Mouse (Mus musculus) liver, embryonic 15.5 days (tissue): Measurements from ENCODE around the gene Clec4d. TPM values are rescaled to one million over a fixed set of nuclear protein-coding genes. Genes with fewer than 3 reads are reported as not detected.
"Not testable (repeated sequence)": the region's sequence is repeated elsewhere in the genome, so short reads cannot be mapped to it uniquely, and the experiment has no call there.

Experiments used
- ATAC-seq: fragments of 200-750 bp; cut with Nextera tagmentation; 2 replicates; pipeline ENCODE4 v1.8.0; 2017; ENCODE audit warnings: moderate number of reproducible peaks, mild to moderate bottlenecking, moderate library complexity; ENCODE audit not compliant: insufficient read depth
- H3K27ac ChIP-seq: fragments of 300-500 bp; sonication (generic); replicated peaks from 2 replicates; pipeline ENCODE4 v1.5.1; 2015; ENCODE audit warnings: mild to moderate bottlenecking, inconsistent platforms
- H3K27me3 ChIP-seq: fragments of 300-500 bp; sonication (generic); 2 replicates; pipeline ENCODE4 v1.6.1; 2015; ENCODE audit warnings: mild to moderate bottlenecking, inconsistent platforms
- H3K36me3 ChIP-seq: fragments of 300-500 bp; sonication (generic); replicated peaks from 2 replicates; pipeline ENCODE4 v1.6.1; 2015; ENCODE audit warnings: moderate library complexity, mild to moderate bottlenecking, inconsistent platforms
- H3K4me1 ChIP-seq: fragments of 300-500 bp; sonication (generic); replicated peaks from 2 replicates; pipeline ENCODE4 v1.6.1; 2015; ENCODE audit warnings: inconsistent platforms
- H3K4me2 ChIP-seq: fragments of 300-500 bp; sonication (generic); 2 replicates; pipeline ENCODE4 v1.6.1; 2015; ENCODE audit warnings: moderate library complexity, mild to moderate bottlenecking, inconsistent platforms
- H3K4me3 ChIP-seq: fragments of 300-500 bp; sonication (generic); replicated peaks from 2 replicates; pipeline ENCODE4 v1.5.1; 2015; ENCODE audit warnings: mild to moderate bottlenecking, inconsistent platforms
- H3K9ac ChIP-seq: fragments of 300-500 bp; sonication (generic); 2 replicates; pipeline ENCODE4 v1.6.1; 2015; ENCODE audit warnings: moderate library complexity, mild to moderate bottlenecking, inconsistent platforms
- H3K9me3 ChIP-seq: fragments of 300-500 bp; sonication (generic); replicated peaks from 2 replicates; pipeline ENCODE4 v1.6.1; 2016; ENCODE audit warnings: inconsistent platforms
- WGBS: fragments of 180-500 bp; shearing (Covaris S2); methylation state at CpG from one replicate; pipeline ENCODE4 v1.1.7; 2015; ENCODE audit warnings: mixed read lengths; ENCODE audit not compliant: insufficient replicate concordance; 5-methylcytosine and 5-hydroxymethylcytosine counted together
- polyA plus RNA-seq: library from polyadenylated mRNA; unstranded; fragments of >200 nt; fragmentation: Nextera tagmentation; extraction: Ambion mirVana; gene quantifications from 2 replicates; pipeline ENCODE4 v1.2.1, GENCODE M21; 2015

The Clec4d gene
- polyA plus RNA-seq, 1 experiment from 2014 or later, result 0.64 TPM

GRCm38 (mm10) chr6:123264194-123264593 is 2.3 kb downstream of the Clec4d start:
- no peak overlapping the region for H3K4me2 ChIP-seq
- H3K4me3 ChIP-seq, result no peak overlapping the region
- H3K27me3 ChIP-seq, result no peaks in the 10 kb centered on the region
- H3K4me1 ChIP-seq, result peaks cover 21% of the 10 kb centered on the region
- no peak overlapping the region for H3K9ac ChIP-seq
- H3K36me3 ChIP-seq, result no peaks in the 10 kb centered on the region
- WGBS, result 36% methylated on average over 3 of the region's 3 CpGs
- H3K27ac ChIP-seq, result no peak overlapping the region
- ATAC-seq, result no peak; the same call in 1 of the 2 replicates
- H3K9me3 ChIP-seq, result no peaks in the 10 kb centered on the region

GRCm38 (mm10) chr6:123265809-123266208 is 3.9 kb downstream of the Clec4d start:
- H3K9me3 ChIP-seq, result no peaks in the 10 kb centered on the region
- H3K36me3 ChIP-seq, result no peaks in the 10 kb centered on the region
- H3K4me1 ChIP-seq, result peaks cover 21% of the 10 kb centered on the region
- 62% methylated on average over 4 of the region's 4 CpGs for WGBS
- peak overlapping the region; percentile 67 for H3K27ac ChIP-seq
- peak; percentile 73 for ATAC-seq
- no peak overlapping the region for H3K4me2 ChIP-seq
- no peak overlapping the region for H3K4me3 ChIP-seq
- H3K9ac ChIP-seq, result no peak overlapping the region
- H3K27me3 ChIP-seq, result no peaks in the 10 kb centered on the region

GRCm38 (mm10) chr6:123266945-123267344 is 5.0 kb downstream of the Clec4d start:
- no peaks in the 10 kb centered on the region for H3K9me3 ChIP-seq
- peaks cover 21% of the 10 kb centered on the region for H3K4me1 ChIP-seq
- no peak overlapping the region for H3K9ac ChIP-seq
- H3K36me3 ChIP-seq, result no peaks in the 10 kb centered on the region
- no peak overlapping the region for H3K4me3 ChIP-seq
- no peak overlapping the region for H3K4me2 ChIP-seq
- WGBS, result 18% methylated on average over 5 of the region's 5 CpGs
- 0 out of 2 replicates have a peak, but pooled peaks have one; percentile 20 for ATAC-seq
- no peaks in the 10 kb centered on the region for H3K27me3 ChIP-seq
- H3K27ac ChIP-seq, result no peak overlapping the region

GRCm38 (mm10) chr6:123279443-123279842 is 17.5 kb downstream of the Clec4d start:
- H3K27ac ChIP-seq, result no peak overlapping the region
- H3K27me3 ChIP-seq, result no peaks in the 10 kb centered on the region
- H3K9me3 ChIP-seq, result no peaks in the 10 kb centered on the region
- H3K4me2 ChIP-seq, result no peak overlapping the region
- ATAC-seq, result no peak
- H3K9ac ChIP-seq, result no peak overlapping the region
- H3K4me3 ChIP-seq, result no peak overlapping the region
- H3K36me3 ChIP-seq, result no peaks in the 10 kb centered on the region
- no peaks in the 10 kb centered on the region for H3K4me1 ChIP-seq
- WGBS, result 77% methylated on average over 2 of the region's 2 CpGs

GRCm38 (mm10) chr6:123286311-123286710 is 24.4 kb downstream of the Clec4d start:
- Histone ChIP-seq H3K4me3 (no peak overlapping the region), H3K9me3 (no peaks in the 10 kb centered on the region), H3K9ac (no peak overlapping the region), H3K4me1 (peaks cover 19% of the 10 kb centered on the region), H3K27me3 (no peaks in the 10 kb centered on the region), H3K27ac (no peak overlapping the region), H3K4me2 (no peak overlapping the region), H3K36me3 (no peaks in the 10 kb centered on the region)
- no peak for ATAC-seq
- 21% methylated on average over 2 of the region's 2 CpGs for WGBS

- H3K9me3 ChIP-seq, result no peaks in the 10 kb centered on the region
- 21% methylated on average over 10 of the region's 10 CpGs for WGBS
- no peak for ATAC-seq
- H3K27ac ChIP-seq, result peak overlapping the region; percentile 42; the same call in 1 of the 2 replicates
- no peak overlapping the region for H3K9ac ChIP-seq
- peaks cover 31% of the 10 kb centered on the region for H3K4me1 ChIP-seq
- H3K4me2 ChIP-seq, result peak overlapping the region; percentile 25; the same call in 1 of the 2 replicates
- H3K27me3 ChIP-seq, result no peaks in the 10 kb centered on the region
- no peak overlapping the region for H3K4me3 ChIP-seq
- no peaks in the 10 kb centered on the region for H3K36me3 ChIP-seq
Measured at GRCm38 (mm10) chr6:123288931-123289330, 27.0 kb downstream of the Clec4d start.

GRCm38 (mm10) chr6:123289753-123290152 is 27.8 kb downstream of the Clec4d start, which contains the start of gene Clec4e:
Gene Clec4e, minus strand, starts transcription at chr6:123289870.
- H3K4me3 ChIP-seq, result no peak within 1 kb of the TSS
- H3K9me3 ChIP-seq, result no peaks in the 10 kb centered on the region
- H3K36me3 ChIP-seq, result no peaks in the 10 kb centered on the region
- ATAC-seq, result no peak
- 33% methylated on average over 4 of the region's 4 CpGs for WGBS
- peak within 1 kb of the TSS; percentile 42; the same call in 1 of the 2 replicates for H3K27ac ChIP-seq
- no peak within 1 kb of the TSS for H3K9ac ChIP-seq
- H3K4me2 ChIP-seq, result peak within 1 kb of the TSS; percentile 25; the same call in 1 of the 2 replicates
- peaks cover 35% of the 10 kb centered on the region for H3K4me1 ChIP-seq
- H3K27me3 ChIP-seq, result no peaks in the 10 kb centered on the region

GRCm38 (mm10) chr6:123292751-123293400 is 31.0 kb downstream of the Clec4d start:
- peak; percentile 99 for ATAC-seq
- Histone ChIP-seq H3K9ac (peak overlapping the region; percentile 41; the same call in 1 of the 2 replicates), H3K4me3 (0 out of 2 replicates have a peak overlapping the region, but pooled peaks have one; percentile 13), H3K4me1 (peaks cover 51% of the 10 kb centered on the region), H3K36me3 (no peaks in the 10 kb centered on the region), H3K27me3 (no peaks in the 10 kb centered on the region), H3K27ac (peak overlapping the region; percentile 99), H3K9me3 (no peaks in the 10 kb centered on the region), H3K4me2 (peak overlapping the region; percentile 59)
- 67% methylated on average over 1 of the region's 1 CpGs for WGBS

GRCm38 (mm10) chr6:123293509-123293908 is 31.6 kb downstream of the Clec4d start:
- H3K4me3 ChIP-seq, H3K36me3 ChIP-seq, H3K27me3 ChIP-seq, H3K9ac ChIP-seq, H3K9me3 ChIP-seq: not testable (repeated sequence)
- peak overlapping the region; percentile 88 for H3K27ac ChIP-seq
- H3K4me2 ChIP-seq, result peak overlapping the region; percentile 55
- WGBS, result 36% methylated on average over 11 of the region's 11 CpGs
- H3K4me1 ChIP-seq, result peaks cover 51% of the 10 kb centered on the region
- ATAC-seq, result peak; percentile 33

GRCm38 (mm10) chr6:123296687-123297086 is 34.8 kb downstream of the Clec4d start:
- H3K27ac ChIP-seq, result no peak overlapping the region
- H3K9ac ChIP-seq, result no peak overlapping the region
- no peaks in the 10 kb centered on the region for H3K36me3 ChIP-seq
- WGBS, result 37% methylated on average over 1 of the region's 1 CpGs
- no peak overlapping the region; the same call in 1 of the 2 replicates for H3K4me3 ChIP-seq
- peaks cover 31% of the 10 kb centered on the region for H3K4me1 ChIP-seq
- no peak for ATAC-seq
- no peaks in the 10 kb centered on the region for H3K9me3 ChIP-seq
- H3K27me3 ChIP-seq, result no peaks in the 10 kb centered on the region
- no peak overlapping the region for H3K4me2 ChIP-seq

- not testable (repeated sequence) for H3K4me2 ChIP-seq, H3K27ac ChIP-seq, H3K27me3 ChIP-seq, H3K4me3 ChIP-seq, H3K9me3 ChIP-seq, H3K9ac ChIP-seq, H3K36me3 ChIP-seq
- 31% methylated on average over 7 of the region's 7 CpGs for WGBS
- peak; percentile 49; the same call in 1 of the 2 replicates for ATAC-seq
- H3K4me1 ChIP-seq, result peaks cover 11% of the 10 kb centered on the region
Measured at GRCm38 (mm10) chr6:123306315-123306714, 44.4 kb downstream of the Clec4d start.
